Mouse (Mus musculus) left cerebral cortex, adult 8-10 months (tissue): Measurements from ENCODE around the gene Tacr2. TPM values are rescaled to one million over a fixed set of nuclear protein-coding genes. Genes with fewer than 3 reads are reported as not detected.

Experiments used
- DNase-seq, 2 experiments: peaks; one replicate each; pipeline ENCODE4 v3.0.0; 2022; ENCODE audit warnings: low spot score in 2 of 2
- total RNA-seq, 4 experiments: library from RNA; stranded (reverse); gene quantifications; 2 replicates each; pipeline ENCODE4 v1.2.4; 2022

Tacr2 gene
- total RNA-seq, 4 experiments from 2014 or later = 0.15 to 0.39 (median 0.32) TPM

GRCm38 (mm10) chr10:62239270-62239669 lies 13.0 kb upstream of the Tacr2 start:
- DNase-seq = no peak

- no peak for DNase-seq
Observed at GRCm38 (mm10) chr10:62242358-62242757, 9.9 kb upstream of the Tacr2 start.

- no peak for DNase-seq
Observed at GRCm38 (mm10) chr10:62242896-62243295, 9.3 kb upstream of the Tacr2 start.

GRCm38 (mm10) chr10:62244067-62244466 lies 8.2 kb upstream of the Tacr2 start:
- DNase-seq = no peak

GRCm38 (mm10) chr10:62247156-62247555 lies 5.1 kb upstream of the Tacr2 start:
- no peak for DNase-seq

- no peak for DNase-seq
Observed at GRCm38 (mm10) chr10:62247815-62248214, 4.4 kb upstream of the Tacr2 start.

- DNase-seq = no peak
Observed at GRCm38 (mm10) chr10:62252496-62253235, 428 bp downstream of the Tacr2 start.

- no peak for DNase-seq
Observed at GRCm38 (mm10) chr10:62258298-62258697, 6.1 kb downstream of the Tacr2 start.

GRCm38 (mm10) chr10:62261115-62261886 lies 9.1 kb downstream of the Tacr2 start:
- peak in 1 of 2 experiments; percentile 40 for DNase-seq

GRCm38 (mm10) chr10:62264299-62264698 lies 12.1 kb downstream of the Tacr2 start:
- no peak for DNase-seq

- DNase-seq = no peak
Observed at GRCm38 (mm10) chr10:62269278-62269677, 17.0 kb downstream of the Tacr2 start.

GRCm38 (mm10) chr10:62275235-62275634 lies 23.0 kb downstream of the Tacr2 start:
- peak; percentile 53 to 92 for DNase-seq

- no peak for DNase-seq
Observed at GRCm38 (mm10) chr10:62277499-62278293, 25.5 kb downstream of the Tacr2 start.

GRCm38 (mm10) chr10:62279066-62279465 lies 26.8 kb downstream of the Tacr2 start:
- DNase-seq = no peak

- DNase-seq = no peak
Observed at GRCm38 (mm10) chr10:62279671-62280070, 27.4 kb downstream of the Tacr2 start.

- DNase-seq = peak in 1 of 2 experiments; percentile 32
Observed at GRCm38 (mm10) chr10:62282782-62283181, 30.5 kb downstream of the Tacr2 start.

GRCm38 (mm10) chr10:62283206-62283792 lies 31.1 kb downstream of the Tacr2 start:
- DNase-seq = no peak

GRCm38 (mm10) chr10:62287460-62288124 lies 35.4 kb downstream of the Tacr2 start:
- no peak for DNase-seq

GRCm38 (mm10) chr10:62294112-62294511 lies 41.9 kb downstream of the Tacr2 start:
- DNase-seq = peak in 1 of 2 experiments; percentile 43

GRCm38 (mm10) chr10:62296086-62296872 lies 44.0 kb downstream of the Tacr2 start:
- DNase-seq = no peak
